Mouse (Mus musculus): ENCODE results near the gene 1700069L16Rik.
A peak's percentile ranks its signal among the peaks of the same experiment; 100 is the strongest.

1700069L16Rik gene

GRCm38 (mm10) chr5:113734376-113734775, 9.8 kb upstream of the 1700069L16Rik start:
- no peak for DNase-seq (ENCODE audit: low read depth, low spot score)

- DNase-seq (ENCODE audit: low read depth, low spot score), result no peak
Observed at GRCm38 (mm10) chr5:113732182-113732581, 7.6 kb upstream of the 1700069L16Rik start.

DNA sequence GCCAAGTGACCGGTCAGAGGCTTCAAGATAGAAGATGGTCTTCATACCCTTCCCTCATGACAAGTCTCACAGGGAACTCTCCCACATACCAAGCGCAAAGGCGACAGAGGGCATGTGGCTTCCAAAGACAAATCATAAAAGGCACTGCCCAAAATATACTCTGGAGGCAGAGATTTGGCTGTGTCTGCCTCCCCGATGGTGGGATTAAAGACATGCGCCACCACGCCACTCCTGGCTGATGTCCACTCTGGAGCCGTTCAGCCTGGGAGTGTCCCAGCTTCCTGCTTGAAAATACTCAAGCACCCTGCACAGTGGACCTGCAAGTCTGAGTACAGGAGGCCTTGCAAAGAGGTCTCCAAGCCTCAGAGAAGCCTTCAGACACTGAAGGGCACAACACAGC, 6.6 kb upstream of the 1700069L16Rik start:
- DNase-seq (ENCODE audit: low read depth, low spot score), result no peak

DNA sequence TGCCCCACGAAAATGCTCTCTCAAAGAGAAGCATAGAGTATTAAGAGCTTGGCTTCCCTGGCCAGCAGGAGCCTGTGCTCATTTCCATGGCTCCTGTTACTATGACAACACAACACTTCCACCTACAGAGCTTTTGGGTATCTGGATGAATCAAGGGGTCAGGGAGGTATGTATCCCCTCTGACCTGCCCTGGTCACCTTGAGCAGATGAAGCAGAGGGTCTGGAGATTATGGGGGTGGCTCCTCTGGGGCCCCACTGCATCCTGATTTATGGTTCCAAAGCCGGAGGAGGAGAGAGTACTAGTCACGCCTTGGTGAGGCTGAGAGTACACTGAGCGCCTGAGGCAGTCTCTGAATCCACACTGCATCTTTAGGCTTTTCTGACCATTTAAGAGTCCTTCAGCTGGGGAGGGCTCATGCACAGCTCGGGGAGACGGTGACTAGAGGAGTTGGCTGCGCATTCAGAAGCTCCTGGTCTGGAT, 6.1 kb upstream of the 1700069L16Rik start:
- no peak for DNase-seq (ENCODE audit: low read depth, low spot score)

DNA sequence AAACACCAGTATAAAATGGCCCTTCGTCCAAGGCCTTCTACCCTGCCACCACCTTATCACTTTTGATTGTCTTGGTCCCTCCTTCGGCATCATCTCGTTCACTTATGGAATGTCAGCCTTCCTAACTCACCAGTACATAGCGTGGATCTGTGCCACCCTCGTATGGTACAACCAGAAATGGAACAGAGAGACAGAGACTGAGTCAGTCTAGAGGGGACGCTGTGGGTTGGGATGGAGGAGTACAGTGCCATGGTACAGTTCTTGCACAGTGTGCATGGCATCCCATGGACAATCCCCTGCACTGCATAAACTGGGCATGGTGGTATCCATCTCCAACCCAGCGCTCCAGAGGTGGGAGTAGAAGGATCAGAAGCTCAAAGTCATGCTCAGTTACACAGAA, 4.1 kb upstream of the 1700069L16Rik start:
- no peak for DNase-seq (ENCODE audit: low read depth, low spot score)

DNA sequence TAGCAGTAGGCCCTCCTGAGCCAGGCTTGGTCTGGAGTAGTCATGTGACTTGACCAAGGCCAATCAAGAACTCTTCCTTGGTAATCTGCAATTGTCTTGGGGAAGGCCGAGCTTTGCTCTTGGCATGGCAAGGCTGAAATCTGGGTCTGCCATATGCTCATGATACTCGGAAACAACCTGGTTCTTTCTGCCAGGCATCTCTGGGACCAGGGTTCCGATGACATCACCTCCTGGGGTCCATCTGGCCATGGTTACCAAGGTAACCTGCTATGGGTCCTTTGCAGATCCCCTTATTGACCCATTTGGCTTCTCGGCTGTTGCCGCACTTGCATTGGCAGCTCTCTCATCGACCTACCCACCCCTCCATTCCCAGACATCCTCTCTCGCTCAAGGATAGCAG, 3.4 kb upstream of the 1700069L16Rik start:
- no peak for DNase-seq (ENCODE audit: low read depth, low spot score)

DNA sequence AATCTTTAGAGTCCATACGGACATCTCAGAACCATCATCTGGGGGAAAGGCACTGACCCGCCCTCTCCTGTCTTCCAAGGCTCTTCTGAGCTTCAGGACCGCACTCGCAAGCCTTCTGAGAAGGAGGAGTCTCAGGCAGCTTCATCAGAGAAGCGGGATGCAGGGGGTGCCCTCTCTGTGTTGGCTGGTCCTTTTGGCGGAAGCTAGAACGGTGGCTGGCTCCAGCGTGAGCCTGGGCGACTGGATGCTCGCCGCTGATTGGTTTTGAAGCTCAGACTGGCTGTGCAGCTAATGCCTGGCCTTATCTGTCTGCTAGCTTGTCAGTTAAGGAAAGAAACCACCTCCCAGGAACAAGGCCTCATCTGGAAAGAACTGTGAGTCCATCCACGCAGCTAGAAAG, 2.7 kb upstream of the 1700069L16Rik start:
- no peak for DNase-seq (ENCODE audit: low read depth, low spot score)

- DNase-seq (ENCODE audit: low read depth, low spot score), result no peak
Observed at GRCm38 (mm10) chr5:113726618-113727017, 2.0 kb upstream of the 1700069L16Rik start.

DNA sequence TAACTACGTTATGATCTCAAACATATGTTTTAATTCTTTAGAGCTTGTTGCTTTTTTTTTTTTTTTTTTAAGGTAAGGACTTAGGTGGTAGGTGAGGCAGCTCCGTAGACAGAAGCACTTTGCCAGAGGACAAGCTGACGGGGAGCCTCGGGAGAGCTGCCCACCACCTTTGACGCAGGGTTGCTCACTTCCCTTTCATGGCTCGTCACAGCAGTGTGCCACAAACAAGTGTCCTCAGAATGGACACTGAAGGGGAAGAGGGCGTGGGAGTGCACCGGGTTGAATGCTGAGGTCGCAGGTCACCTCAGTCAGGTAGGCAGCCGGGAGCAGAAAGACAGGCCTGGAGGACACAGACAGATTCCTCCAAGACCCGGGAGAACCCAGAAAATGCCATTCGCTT, 845 bp upstream of the 1700069L16Rik start:
- no peak for DNase-seq (ENCODE audit: low read depth, low spot score)

GRCm38 (mm10) chr5:113723567-113724237, 870 bp downstream of the 1700069L16Rik start:
- no peak for DNase-seq (ENCODE audit: low read depth, low spot score)

DNA sequence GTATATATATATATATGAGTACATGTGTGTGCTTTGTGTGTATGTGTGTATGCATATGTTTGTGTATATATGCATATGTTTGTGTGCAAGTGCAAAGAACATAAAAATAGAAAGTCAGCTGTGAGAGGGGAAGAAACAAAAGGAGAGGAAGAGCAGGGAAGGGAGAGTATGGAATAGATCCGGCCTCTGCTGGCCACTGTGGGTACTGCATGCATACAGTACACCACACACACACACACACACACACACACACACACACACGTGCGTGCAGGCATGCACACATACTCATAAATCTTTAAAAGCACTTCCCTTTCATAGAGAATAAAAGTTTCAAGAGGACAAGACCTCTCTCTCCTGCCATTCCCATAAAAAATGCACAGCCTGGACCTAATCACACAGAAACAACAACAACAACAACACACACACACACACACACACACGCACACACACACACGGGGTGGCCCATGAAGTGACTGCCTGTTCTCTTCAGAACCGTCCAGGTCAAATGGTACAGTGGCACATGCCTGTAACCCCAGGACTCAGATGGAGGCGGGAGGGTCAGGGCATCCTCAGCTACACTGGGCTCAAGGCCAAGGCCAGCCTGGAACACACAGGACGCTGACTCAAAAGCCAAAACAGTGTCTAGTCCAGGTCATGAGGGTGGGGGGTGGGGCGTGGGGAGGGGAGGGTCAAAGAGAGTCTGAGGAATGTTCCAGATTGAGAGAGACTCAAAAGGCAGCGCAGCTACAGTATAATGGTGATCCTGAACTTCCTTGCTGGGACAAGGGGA, 2.2 kb downstream of the 1700069L16Rik start:
- DNase-seq (ENCODE audit: low read depth, low spot score), result no peak

DNA sequence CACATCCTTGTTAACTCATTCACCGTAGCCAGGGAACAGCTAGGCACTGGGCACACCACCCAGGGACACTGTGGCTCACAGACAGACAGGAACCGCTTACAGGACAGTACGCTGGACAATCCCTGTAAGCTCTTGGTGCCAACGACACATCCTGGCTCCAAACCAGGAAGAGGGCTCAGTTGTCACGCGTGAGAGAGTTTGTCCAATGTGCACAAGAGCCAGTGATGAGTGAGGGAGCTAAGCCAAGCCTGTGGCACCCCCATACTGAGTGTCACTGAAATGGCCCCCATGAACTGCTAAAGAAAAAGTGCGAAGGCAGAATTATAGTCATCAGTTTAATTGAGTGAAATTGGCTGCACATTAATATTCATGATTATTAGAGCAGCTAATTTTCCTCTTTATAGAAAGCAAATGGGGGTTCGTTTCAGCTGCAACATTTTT, 5.3 kb downstream of the 1700069L16Rik start:
- no peak for DNase-seq (ENCODE audit: low read depth, low spot score)

GRCm38 (mm10) chr5:113716581-113717388, 7.8 kb downstream of the 1700069L16Rik start:
- peak; percentile 67 for DNase-seq (ENCODE audit: low read depth, low spot score)

DNA sequence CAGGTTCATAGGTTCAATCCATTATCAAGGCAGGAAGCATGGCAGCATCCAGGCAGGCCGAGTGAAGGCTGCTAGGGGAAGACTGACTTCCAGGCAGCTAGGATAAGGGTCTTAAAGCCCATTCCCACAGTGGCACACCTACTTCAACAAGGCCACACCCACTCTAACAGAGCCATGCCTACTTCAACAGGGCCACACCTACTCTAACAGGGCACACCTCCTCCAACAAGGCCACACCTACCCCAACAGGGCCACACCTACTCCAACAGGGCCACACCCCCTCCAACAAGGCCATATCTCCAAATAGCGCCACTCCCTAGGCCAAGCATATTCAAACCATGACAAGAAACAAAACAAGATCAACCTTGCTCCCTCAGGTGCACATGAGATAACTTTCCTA, 11.7 kb downstream of the 1700069L16Rik start:
- DNase-seq (ENCODE audit: low read depth, low spot score), result no peak

- DNase-seq (ENCODE audit: low read depth, low spot score), result no peak
Observed at GRCm38 (mm10) chr5:113703803-113704585, 20.6 kb downstream of the 1700069L16Rik start.

GRCm38 (mm10) chr5:113700388-113701023, 24.1 kb downstream of the 1700069L16Rik start:
- peak; percentile 40 for DNase-seq (ENCODE audit: low read depth, low spot score)

- no peak for DNase-seq (ENCODE audit: low read depth, low spot score)
Observed at GRCm38 (mm10) chr5:113694415-113694814, 30.2 kb downstream of the 1700069L16Rik start.

- DNase-seq (ENCODE audit: low read depth, low spot score), result no peak
Observed at GRCm38 (mm10) chr5:113694000-113694399, 30.6 kb downstream of the 1700069L16Rik start.

GRCm38 (mm10) chr5:113693196-113693755, 31.3 kb downstream of the 1700069L16Rik start:
- DNase-seq (ENCODE audit: low read depth, low spot score), result peak; percentile 71

DNA sequence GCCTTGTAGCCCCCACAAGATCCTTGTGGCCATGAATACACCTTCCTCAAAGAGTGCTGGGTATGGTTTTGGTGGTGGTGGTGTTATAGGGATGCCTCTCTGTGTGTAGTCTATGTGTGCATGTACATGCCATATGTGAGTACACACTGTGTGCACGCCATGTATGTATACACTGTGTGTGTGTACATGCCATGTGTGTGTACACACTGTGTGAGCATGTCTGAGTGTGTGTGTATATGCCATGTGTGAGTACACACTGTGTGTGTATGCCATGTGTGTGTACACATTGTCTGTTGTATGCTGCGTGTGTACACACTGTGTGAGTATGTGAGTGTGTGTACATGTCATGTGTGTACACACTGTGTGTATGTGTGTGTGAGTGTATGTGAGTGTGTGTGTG, 33.7 kb downstream of the 1700069L16Rik start:
- DNase-seq (ENCODE audit: low read depth, low spot score), result no peak
